Mouse (Mus musculus): ENCODE results near the gene Park7. TPM values are rescaled to one million over a fixed set of nuclear protein-coding genes. Genes with fewer than 3 reads are reported as not detected.

Park7 gene
- total and polyA plus RNA-seq, 3 experiments: 438 to 480 TPM; not detected in 1

GRCm38 (mm10) chr4:150872139-150872651 lies 42.0 kb downstream of the Park7 start:
- no peak overlapping the region for H3K4me3 ChIP-seq (ENCODE audit: control insufficient read depth in 1 of 2, insufficient read depth in 1 of 2, low read depth in 2 of 2, low read length in 2 of 2)
- no peak overlapping the region for H3K9ac ChIP-seq (ENCODE audit: control insufficient read depth, low read depth, low read length, poor library complexity, severe bottlenecking)
- H3K9me3 ChIP-seq (replicated peaks; ENCODE audit: insufficient read depth, low read length): no peaks in the 10 kb centered on the region
- no peaks in the 10 kb centered on the region for H3K27me3 ChIP-seq (ENCODE audit: control insufficient read depth in 1 of 2, insufficient read depth in 2 of 2, low read length in 2 of 2)
- peaks cover 3 to 6% of the 10 kb centered on the region in 2 experiments; a peak in 2 of 4 replicates for H3K4me1 ChIP-seq (ENCODE audit: control insufficient read depth in 1 of 2, insufficient read depth in 2 of 2, low read length in 2 of 2)
- H3K36me3 ChIP-seq (ENCODE audit: control insufficient read depth in 1 of 2, insufficient read depth in 2 of 2, low read length in 2 of 2): peaks cover 0 to 4% of the 10 kb centered on the region in 2 experiments; a peak in 1 of 4 replicates
- H3K27ac ChIP-seq (ENCODE audit: control insufficient read depth, low read depth, low read length): no peak overlapping the region
- no peak for TF ChIP-seq MXI1 (IDR thresholded peaks at IDR 0.05; ENCODE audit: low read depth, low read length)
- no peak for TF ChIP-seq ZMIZ1 (IDR thresholded peaks at IDR 0.05; ENCODE audit: low read depth, low read length)
- TF ChIP-seq CHD1 (IDR thresholded peaks at IDR 0.05; ENCODE audit: low read depth, low read length): no peak
- TF ChIP-seq EP300 (IDR thresholded peaks at IDR 0.05; ENCODE audit: low read depth in 1 of 2, low read length in 2 of 2): no peak
- TF ChIP-seq POLR2A (IDR thresholded peaks at IDR 0.05; ENCODE audit: control insufficient read depth in 1 of 2, insufficient read depth in 1 of 2, low read depth in 1 of 2, low read length in 2 of 2, poor library complexity in 1 of 2): no peak
- TF ChIP-seq ELF1 (IDR thresholded peaks at IDR 0.05; ENCODE audit: low read depth, low read length): no peak
- TF ChIP-seq JUND (IDR thresholded peaks at IDR 0.05; ENCODE audit: low read depth, low read length): no peak
- TF ChIP-seq CTCF (IDR thresholded peaks at IDR 0.05 in 2 of 3, conservative IDR thresholded peaks at IDR 0.05 in 1 of 3; ENCODE audit: control insufficient read depth in 1 of 3, insufficient read depth in 1 of 3, low read depth in 2 of 3, low read length in 3 of 3, poor library complexity in 1 of 3, severe bottlenecking in 1 of 3): no peak
- TF ChIP-seq GATA1 (IDR thresholded peaks at IDR 0.05; ENCODE audit: low read depth, low read length): no peak
- no peak for TF ChIP-seq USF2 (IDR thresholded peaks at IDR 0.05; ENCODE audit: borderline replicate concordance in 1 of 2, insufficient read depth in 1 of 2, low read depth in 1 of 2, low read length in 2 of 2)
- no peak for DNase-seq (ENCODE audit: low read depth, low spot score)
- H3K79me2 ChIP-seq (ENCODE audit: control insufficient read depth, insufficient read depth, low read length, poor library complexity): no peaks in the 10 kb centered on the region

- no peak for TF ChIP-seq TAL1 (IDR thresholded peaks at IDR 0.05; ENCODE audit: low read length)
- TF ChIP-seq ZNF384 (IDR thresholded peaks at IDR 0.05; ENCODE audit: low read depth, low read length): no peak
- no peak for TF ChIP-seq ZC3H11A (IDR thresholded peaks at IDR 0.05; ENCODE audit: low read depth, low read length)
- TF ChIP-seq ELF1 (IDR thresholded peaks at IDR 0.05; ENCODE audit: low read depth, low read length): no peak
- no peak for TF ChIP-seq RCOR1 (IDR thresholded peaks at IDR 0.05; ENCODE audit: low read depth, low read length)
- no peak for TF ChIP-seq EP300 (IDR thresholded peaks at IDR 0.05; ENCODE audit: low read depth in 1 of 2, low read length in 2 of 2)
- TF ChIP-seq NELFE (IDR thresholded peaks at IDR 0.05; ENCODE audit: low read depth, low read length): no peak
- DNase-seq (ENCODE audit: low read depth, low spot score): no peak
- Histone ChIP-seq H3K79me2 (ENCODE audit: control insufficient read depth, insufficient read depth, low read length, poor library complexity) (no peaks in the 10 kb centered on the region), H3K27ac (ENCODE audit: control insufficient read depth, low read depth, low read length) (no peak overlapping the region), H3K9ac (ENCODE audit: control insufficient read depth, low read depth, low read length, poor library complexity, severe bottlenecking) (no peak overlapping the region), H3K36me3 (ENCODE audit: control insufficient read depth in 1 of 2, insufficient read depth in 2 of 2, low read length in 2 of 2) (peaks cover 0 to 4% of the 10 kb centered on the region in 2 experiments; a peak in 1 of 4 replicates), H3K9me3 (replicated peaks; ENCODE audit: insufficient read depth, low read length) (no peaks in the 10 kb centered on the region), H3K27me3 (ENCODE audit: control insufficient read depth in 1 of 2, insufficient read depth in 2 of 2, low read length in 2 of 2) (no peaks in the 10 kb centered on the region), H3K4me1 (ENCODE audit: control insufficient read depth in 1 of 2, insufficient read depth in 2 of 2, low read length in 2 of 2) (peaks cover 3 to 6% of the 10 kb centered on the region in 2 experiments; a peak in 2 of 4 replicates), H3K4me3 (ENCODE audit: control insufficient read depth in 1 of 2, insufficient read depth in 1 of 2, low read depth in 2 of 2, low read length in 2 of 2) (no peak overlapping the region)
Observed at GRCm38 (mm10) chr4:150871392-150872138, 42.7 kb downstream of the Park7 start.
